Mouse (Mus musculus) lung, embryonic 14.5 days (tissue): ENCODE measurements around the gene Chrng. TPM values are rescaled to one million over a fixed set of nuclear protein-coding genes. Genes with fewer than 3 reads are reported as not detected.

Experiments used
- ATAC-seq: fragments of 200-750 bp; cut with Nextera tagmentation; 2 replicates; pipeline ENCODE4 v1.8.0; 2017; ENCODE audit warnings: mild to moderate bottlenecking, moderate TSS enrichment, moderate library complexity; ENCODE audit not compliant: insufficient read depth
- DNase-seq: peaks from one replicate; pipeline ENCODE4 v3.0.0-alpha.2; 2015
- H3K27ac ChIP-seq: fragments of 300-500 bp; sonication (generic); 2 replicates; pipeline ENCODE4 v1.5.1; 2014; ENCODE audit warnings: low read depth, mild to moderate bottlenecking, moderate library complexity
- H3K27me3 ChIP-seq: fragments of 300-500 bp; sonication (generic); 2 replicates; pipeline ENCODE4 v1.6.1; 2014; ENCODE audit warnings: low read length, control low read depth; ENCODE audit not compliant: insufficient read depth
- H3K36me3 ChIP-seq: fragments of 300-500 bp; sonication (generic); 2 replicates; pipeline ENCODE4 v1.6.1; 2014; ENCODE audit warnings: control low read depth; ENCODE audit not compliant: insufficient read depth
- H3K4me1 ChIP-seq: fragments of 300-500 bp; sonication (generic); 2 replicates; pipeline ENCODE4 v1.6.1; 2014; ENCODE audit warnings: antibody characterized with exemption, control low read depth; ENCODE audit not compliant: insufficient read depth
- H3K4me2 ChIP-seq: fragments of 300-500 bp; sonication (generic); 2 replicates; pipeline ENCODE4 v1.6.1; 2014; ENCODE audit warnings: mild to moderate bottlenecking
- H3K4me3 ChIP-seq: fragments of 300-500 bp; sonication (generic); 2 replicates; pipeline ENCODE4 v1.5.1; 2014; ENCODE audit warnings: low read depth, low read length
- H3K9ac ChIP-seq: fragments of 300-500 bp; sonication (generic); 2 replicates; pipeline ENCODE4 v1.6.1; 2014
- H3K9me3 ChIP-seq: fragments of 300-500 bp; sonication (generic); 2 replicates; pipeline ENCODE4 v1.6.1; 2016; ENCODE audit warnings: low read depth, low read length, control low read depth
- CTCF ChIP-seq: IDR thresholded peaks from 2 replicates; pipeline ENCODE4 v1.5.1; 2016; ENCODE audit warnings: antibody characterized with exemption, low read depth
- WGBS: fragments of 180-500 bp; shearing (Covaris S2); extraction: QIAGEN DNeasy Blood & Tissue Kit; methylation state at CpG from one replicate; pipeline ENCODE4 v1.1.7; 2014; 5-methylcytosine and 5-hydroxymethylcytosine counted together
- polyA plus RNA-seq: library from polyadenylated mRNA; unstranded; fragments of >200 nt; fragmentation: Nextera tagmentation; extraction: Ambion mirVana; gene quantifications from 2 replicates; pipeline ENCODE4 v1.2.1, GENCODE M21; 2014

The Chrng gene
- polyA plus RNA-seq, 1 experiment from 2014 or later = not detected

GRCm38 (mm10) chr1:87211431-87211830 lies 7.0 kb downstream of the Chrng start:
- Histone ChIP-seq H3K9me3 (no peaks in the 10 kb centered on the region), H3K9ac (no peak overlapping the region), H3K4me1 (peaks cover 9% of the 10 kb centered on the region; the same call in 1 of the 2 replicates), H3K4me2 (no peak overlapping the region), H3K27ac (no peak overlapping the region), H3K4me3 (no peak overlapping the region), H3K27me3 (peaks cover 13% of the 10 kb centered on the region), H3K36me3 (no peaks in the 10 kb centered on the region)
- ATAC-seq (no peak), DNase-seq (no peak)
- 84% methylated on average over 4 of the region's 4 CpGs for WGBS
- TF ChIP-seq CTCF = no peak

GRCm38 (mm10) chr1:87213735-87214704 lies 9.6 kb downstream of the Chrng start, which contains the start of gene Eif4e2:
Gene Eif4e2, plus strand, starts transcription at chr1:87213914.
- DNase-seq = peak; percentile 98
- H3K9me3 ChIP-seq = no peaks in the 10 kb centered on the region
- H3K27ac ChIP-seq = peak within 1 kb of the TSS; percentile 99
- WGBS = under 1% methylated on average over 81 of the region's 99 CpGs
- H3K36me3 ChIP-seq = peaks cover 13% of the 10 kb centered on the region; the same call in 1 of the 2 replicates
- no peaks in the 10 kb centered on the region for H3K27me3 ChIP-seq
- TF ChIP-seq CTCF = no peak
- peak; percentile 97 for ATAC-seq
- H3K4me1 ChIP-seq = peaks cover 9% of the 10 kb centered on the region; the same call in 1 of the 2 replicates
- H3K9ac ChIP-seq = peak within 1 kb of the TSS; percentile 96
- peak within 1 kb of the TSS; percentile 74 for H3K4me2 ChIP-seq
- H3K4me3 ChIP-seq = peak within 1 kb of the TSS; percentile 81

- peaks cover 9% of the 10 kb centered on the region; the same call in 1 of the 2 replicates for H3K4me1 ChIP-seq
- H3K36me3 ChIP-seq = peaks cover 21% of the 10 kb centered on the region
- DNase-seq = peak; percentile 6
- peak overlapping the region; percentile 96 for H3K9ac ChIP-seq
- peak overlapping the region; percentile 81 for H3K4me3 ChIP-seq
- no peaks in the 10 kb centered on the region for H3K27me3 ChIP-seq
- peak overlapping the region; percentile 74 for H3K4me2 ChIP-seq
- H3K27ac ChIP-seq = peak overlapping the region; percentile 99
- no peak for ATAC-seq
- no peak for TF ChIP-seq CTCF
- H3K9me3 ChIP-seq = no peaks in the 10 kb centered on the region
- 9% methylated on average over 4 of the region's 4 CpGs for WGBS
Measured at GRCm38 (mm10) chr1:87214748-87215147, 10.3 kb downstream of the Chrng start.

- Histone ChIP-seq H3K4me2 (no peak overlapping the region), H3K9ac (no peak overlapping the region), H3K27me3 (no peaks in the 10 kb centered on the region), H3K27ac (no peak overlapping the region), H3K4me1 (peaks cover 8% of the 10 kb centered on the region; the same call in 1 of the 2 replicates), H3K9me3 (no peaks in the 10 kb centered on the region), H3K36me3 (peaks cover 52% of the 10 kb centered on the region), H3K4me3 (no peak overlapping the region)
- peak; percentile 42 for TF ChIP-seq CTCF
- ATAC-seq = no peak
- WGBS = 51% methylated on average over 3 of the region's 3 CpGs
- DNase-seq = no peak
Measured at GRCm38 (mm10) chr1:87217938-87218337, 13.5 kb downstream of the Chrng start.

- ATAC-seq = no peak
Measured at GRCm38 (mm10) chr1:87225739-87226138, 21.3 kb downstream of the Chrng start.

GRCm38 (mm10) chr1:87226409-87227159 lies 22.1 kb downstream of the Chrng start:
- Histone ChIP-seq H3K9ac (no peak overlapping the region), H3K4me1 (no peaks in the 10 kb centered on the region), H3K4me2 (no peak overlapping the region), H3K4me3 (no peak overlapping the region), H3K27ac (no peak overlapping the region), H3K36me3 (peaks cover 92% of the 10 kb centered on the region), H3K27me3 (no peaks in the 10 kb centered on the region), H3K9me3 (no peaks in the 10 kb centered on the region)
- ATAC-seq = no peak
- no peak for TF ChIP-seq CTCF
- WGBS = 100% methylated on average over 1 of the region's 1 CpGs
- DNase-seq = no peak

More at GRCm38 (mm10) chr1:87225739-87226138, 21.3 kb downstream of the Chrng start:
- 96% methylated on average over 8 of the region's 8 CpGs for WGBS
- no peak overlapping the region for H3K27ac ChIP-seq
- no peaks in the 10 kb centered on the region for H3K4me1 ChIP-seq
- no peak overlapping the region for H3K4me2 ChIP-seq
- no peaks in the 10 kb centered on the region for H3K27me3 ChIP-seq
- H3K9ac ChIP-seq = no peak overlapping the region
- H3K4me3 ChIP-seq = no peak overlapping the region
- TF ChIP-seq CTCF = no peak
- DNase-seq = no peak
- peaks cover 98% of the 10 kb centered on the region for H3K36me3 ChIP-seq
- no peaks in the 10 kb centered on the region for H3K9me3 ChIP-seq
